Mouse (Mus musculus) ovary, postnatal 10 days (tissue): ENCODE results near the gene Rerg.

Experiments used
- DNase-seq: peaks from one replicate; pipeline ENCODE4 v3.0.0; 2022; ENCODE audit warnings: low spot score

Gene Rerg

DNA sequence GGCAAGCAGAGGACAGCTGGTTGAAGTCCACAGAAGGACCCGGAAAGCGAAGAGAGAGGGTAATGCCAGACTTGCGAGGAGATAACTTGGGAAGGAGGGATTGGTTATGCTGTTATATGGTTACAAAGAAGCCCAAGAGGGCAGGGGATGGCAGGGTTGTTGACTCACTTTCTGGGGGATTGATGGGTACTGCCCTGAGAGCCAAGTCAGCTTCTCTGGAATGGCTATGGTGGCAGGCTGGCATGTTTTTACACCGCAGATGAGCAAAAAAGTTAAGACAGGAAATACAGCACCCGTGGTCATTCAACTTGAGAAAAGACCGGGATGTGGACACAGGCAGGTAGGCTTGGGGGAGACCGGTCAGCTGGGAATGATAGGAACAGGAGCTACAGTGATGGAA lies 7.8 kb downstream of the Rerg start:
- DNase-seq, result no peak

DNA sequence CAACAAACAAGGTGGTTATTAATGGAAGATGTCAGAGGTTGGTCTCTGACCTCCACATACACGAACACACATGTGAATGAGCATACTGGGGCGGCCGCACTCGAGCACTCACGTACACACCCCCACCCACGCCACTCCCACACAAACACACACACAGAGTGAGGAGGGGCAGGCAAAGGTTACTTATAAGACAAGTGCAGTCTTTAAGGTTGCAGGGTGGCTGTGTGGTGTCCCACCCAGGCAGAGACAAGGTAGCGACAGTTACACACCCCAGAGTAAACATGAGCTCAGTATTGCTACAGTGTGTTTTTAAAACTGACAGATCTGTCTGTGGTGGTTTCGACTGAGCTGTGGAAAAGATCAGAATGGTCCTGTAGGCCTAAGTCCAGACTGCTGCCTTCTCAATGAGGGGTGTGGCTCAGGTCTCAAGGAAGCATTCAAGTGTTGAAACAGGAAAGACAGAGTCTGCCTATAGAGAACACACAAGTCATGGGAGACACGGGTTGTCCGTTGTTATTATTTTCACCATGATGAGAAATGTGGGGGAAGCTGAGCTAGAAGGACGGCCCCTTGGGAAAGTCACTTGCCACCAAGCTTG lies 8.7 kb downstream of the Rerg start:
- no peak for DNase-seq

DNA sequence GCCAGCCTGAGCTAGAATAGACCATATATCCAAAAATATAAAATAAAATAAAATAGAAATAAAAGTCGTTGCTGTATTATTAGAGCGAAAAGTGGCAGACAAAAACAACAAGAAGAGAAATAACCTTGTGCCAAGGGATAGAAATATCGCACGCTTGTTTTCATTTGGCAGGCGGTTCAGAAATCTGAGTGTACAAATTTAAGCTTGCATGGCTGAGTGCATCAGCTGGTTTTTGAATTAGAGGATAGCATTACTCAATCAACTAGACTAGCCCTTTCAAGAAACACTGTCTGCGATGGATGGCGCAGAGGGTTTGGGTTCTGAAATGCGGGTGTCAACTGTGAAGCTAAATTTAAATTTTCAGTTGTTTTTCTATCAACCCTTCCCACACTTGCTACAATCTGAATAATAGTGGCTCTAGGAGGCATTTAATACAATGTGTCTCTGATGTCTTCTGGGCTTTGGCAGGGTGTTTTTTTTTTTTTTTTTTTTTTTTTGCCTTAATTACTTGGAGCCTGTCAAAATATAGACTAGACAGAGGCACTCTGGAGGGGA lies 10.8 kb downstream of the Rerg start:
- no peak for DNase-seq

DNA sequence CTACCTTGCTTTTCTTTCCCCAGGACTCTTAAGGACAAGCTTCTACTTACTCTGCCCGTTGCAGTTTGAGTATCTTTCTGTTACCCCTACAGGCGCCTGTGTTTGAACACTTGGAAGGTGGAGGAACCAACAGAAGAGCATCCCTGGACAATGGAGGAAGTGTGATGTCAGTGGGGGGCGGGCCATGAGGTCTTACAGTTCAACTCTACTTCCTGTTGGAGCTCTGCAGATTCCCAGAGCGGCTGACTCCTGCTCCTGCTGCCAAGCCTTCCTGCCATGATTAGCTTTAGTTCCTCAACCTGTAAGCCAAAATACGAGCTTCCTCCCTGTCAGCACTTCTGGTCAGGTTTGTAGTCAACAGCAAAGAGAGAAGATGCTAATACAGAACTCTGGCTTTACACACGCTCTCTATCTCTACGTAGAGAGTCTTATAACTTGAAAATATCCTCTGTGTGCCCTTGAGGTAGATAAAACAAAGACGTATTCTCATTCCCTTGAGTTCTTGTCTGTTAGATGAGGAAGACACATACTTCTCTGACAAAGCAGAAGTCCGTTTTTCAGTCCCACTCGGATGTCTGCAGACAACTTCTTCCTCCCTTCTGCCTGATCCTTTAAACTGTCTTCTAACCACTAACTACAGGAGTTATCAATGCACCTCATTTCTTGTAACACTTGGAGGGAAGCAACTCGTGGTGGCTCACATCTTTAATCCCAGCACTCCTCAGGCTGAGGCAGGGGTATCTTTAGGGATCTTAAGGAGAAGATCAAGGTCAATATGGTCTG lies 13.7 kb downstream of the Rerg start:
- no peak for DNase-seq

DNA sequence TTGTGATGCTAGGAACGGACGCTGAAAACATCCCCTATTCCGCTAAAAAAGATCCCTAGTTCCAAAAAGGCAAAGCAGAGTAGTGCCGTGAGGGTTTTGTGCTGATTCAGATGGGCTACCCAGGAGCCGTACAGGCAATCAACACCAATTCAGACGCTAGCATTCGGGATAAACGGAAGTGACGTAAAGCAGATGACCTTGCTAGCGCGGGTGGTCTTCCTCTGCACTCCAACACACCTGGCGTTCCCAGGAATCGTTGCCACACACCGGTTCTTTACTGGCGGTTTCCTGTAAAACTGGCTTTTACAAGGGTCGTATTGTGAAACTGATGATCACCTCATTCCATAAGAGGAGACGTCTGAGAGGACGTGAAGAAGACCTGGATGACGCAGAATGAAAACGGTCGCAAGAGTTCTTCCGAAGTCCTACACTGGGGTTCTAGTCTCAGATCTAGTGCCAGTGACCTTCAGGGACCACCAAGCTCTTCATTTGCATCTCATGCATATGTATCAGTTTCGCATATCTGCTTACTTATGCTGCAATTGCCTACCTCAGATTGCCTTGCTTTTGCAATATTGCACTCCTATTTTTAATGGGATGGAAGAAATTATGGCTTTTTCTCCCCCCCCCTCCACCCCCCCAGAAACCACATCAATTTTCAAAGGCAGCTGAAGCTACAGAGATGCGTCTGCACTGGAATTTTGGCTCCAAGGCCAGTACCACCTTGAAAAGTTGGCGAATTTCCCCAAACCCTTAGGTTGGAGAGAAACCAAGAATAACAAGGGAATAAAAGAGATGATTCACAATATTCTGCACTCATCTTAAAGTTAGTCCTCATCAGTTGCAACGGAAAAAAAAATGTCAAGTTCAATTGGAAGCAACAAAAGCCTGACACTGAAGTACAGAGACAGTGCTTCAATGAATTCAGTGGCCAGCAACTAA lies 14.8 kb downstream of the Rerg start:
- no peak for DNase-seq

DNA sequence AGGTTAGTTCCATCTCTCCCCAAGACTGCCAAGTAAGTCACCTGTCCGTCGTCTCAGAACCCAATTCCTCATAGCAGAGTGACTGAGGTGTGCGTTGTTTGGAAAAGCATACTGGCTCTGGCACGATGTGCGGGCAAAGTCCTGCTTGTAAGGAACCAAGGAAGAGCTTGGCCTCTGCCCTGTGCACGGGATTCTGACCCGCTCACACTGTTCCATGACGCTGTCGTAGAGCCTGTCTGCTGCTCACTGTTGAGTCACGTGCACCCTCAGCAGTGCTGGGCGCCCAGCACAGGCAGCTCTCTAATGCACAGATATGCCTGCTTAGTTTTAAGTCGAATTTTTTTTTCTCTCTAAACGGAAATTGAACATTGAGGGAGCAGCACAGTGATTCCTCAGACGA lies 17.3 kb downstream of the Rerg start:
- no peak for DNase-seq

DNA sequence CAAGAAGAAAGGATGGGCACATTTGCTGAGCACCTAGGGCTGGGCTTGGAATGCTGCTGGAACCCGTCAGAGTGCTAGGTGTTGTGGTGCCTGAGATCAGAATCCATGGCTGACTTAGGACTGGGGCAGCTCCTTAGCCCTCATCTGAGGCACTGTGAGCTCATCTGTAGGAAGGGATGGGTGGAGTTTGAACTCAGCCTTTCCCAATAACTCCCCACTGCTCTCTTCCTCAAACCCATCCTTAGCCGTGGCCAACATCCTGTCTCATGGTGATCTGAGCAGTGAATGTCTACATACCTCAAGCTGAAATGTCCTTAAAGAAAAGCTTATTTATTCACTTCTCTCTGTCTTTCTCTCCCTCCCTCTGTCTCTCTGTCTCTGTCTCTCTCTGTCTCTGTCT lies 19.3 kb downstream of the Rerg start:
- DNase-seq, result no peak

DNA sequence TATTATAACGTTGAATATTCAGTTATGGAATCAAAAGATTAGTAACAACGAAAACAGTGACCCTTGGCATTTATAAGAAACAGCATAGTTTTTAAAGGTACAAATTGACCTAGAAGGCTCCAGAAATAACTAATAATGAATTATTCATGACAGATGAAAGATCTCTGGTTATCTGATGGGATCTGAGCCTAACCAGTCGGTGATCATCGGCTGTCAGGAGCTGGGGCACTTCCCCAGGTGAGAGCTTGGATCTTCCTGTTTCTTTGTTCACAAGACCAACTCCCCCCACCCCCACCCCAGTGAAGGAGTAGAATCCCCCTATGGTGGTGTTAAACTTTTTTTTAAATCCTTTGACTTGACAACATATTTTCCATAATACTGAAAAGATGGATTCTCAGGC lies 20.5 kb downstream of the Rerg start:
- DNase-seq, result no peak

DNA sequence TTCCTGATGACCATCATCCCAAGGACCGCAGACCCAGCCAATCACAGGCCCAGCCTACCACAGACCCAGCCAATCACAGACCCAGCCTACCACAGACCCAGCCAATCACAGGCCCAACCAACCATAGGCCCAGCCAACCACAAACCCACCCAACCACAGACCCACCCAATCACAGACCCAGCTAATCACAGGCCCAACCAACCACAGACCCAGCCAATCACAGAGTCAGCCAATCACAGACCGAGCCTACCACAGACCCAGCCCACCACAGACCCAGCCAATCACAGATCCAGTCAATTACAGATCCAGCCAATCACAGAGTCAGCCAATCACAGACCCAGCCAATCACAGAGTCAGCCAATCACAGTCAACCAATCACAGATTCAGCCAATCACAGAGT lies 23.4 kb downstream of the Rerg start:
- no peak for DNase-seq

DNA sequence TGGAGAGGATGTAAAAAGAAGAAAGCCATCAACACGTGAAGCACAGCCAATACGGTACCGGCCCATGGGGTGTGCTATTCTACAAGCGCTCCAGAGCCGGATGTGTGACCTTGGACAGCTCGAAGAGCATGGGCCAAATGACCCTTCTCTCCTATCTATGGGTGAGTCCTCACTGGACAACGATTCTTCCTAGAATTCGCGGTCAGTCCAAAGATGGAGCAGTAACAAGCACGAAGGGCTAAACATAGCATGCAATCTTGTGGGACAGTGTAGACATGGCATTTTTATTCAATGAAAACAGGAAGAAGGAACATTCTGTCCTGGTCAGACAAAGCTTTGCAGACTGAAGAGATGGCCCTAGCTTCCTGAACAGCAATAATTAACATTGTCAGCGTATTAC lies 24.7 kb downstream of the Rerg start:
- DNase-seq, result no peak

DNA sequence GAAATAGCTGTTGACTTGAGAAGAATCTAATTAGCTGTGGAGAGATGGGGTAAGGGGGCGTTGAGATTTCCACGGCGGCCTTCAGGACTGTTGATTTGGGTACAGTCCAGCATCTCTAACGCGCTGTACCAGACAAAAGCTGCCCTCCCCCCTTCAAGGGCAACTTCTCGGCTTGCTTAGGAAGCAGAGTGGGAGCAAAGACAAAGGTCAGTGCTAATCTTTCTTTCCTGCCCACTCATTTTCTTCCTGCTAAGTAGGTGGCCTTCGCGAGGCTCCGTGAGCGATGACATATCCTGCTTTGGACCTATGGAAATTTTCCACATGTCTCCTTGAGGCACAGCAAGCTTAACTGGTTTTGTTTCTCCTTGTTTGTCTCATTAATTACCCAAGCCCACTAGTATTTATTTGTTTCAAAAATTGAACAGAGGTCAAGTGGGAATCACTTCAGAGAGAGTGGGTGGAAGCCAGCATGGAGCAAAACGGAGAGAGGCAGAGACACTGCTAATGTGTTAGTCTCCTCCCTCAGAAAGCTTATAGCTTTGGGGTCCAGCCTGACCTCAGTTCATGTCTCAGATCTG lies 25.2 kb downstream of the Rerg start:
- DNase-seq, result no peak

DNA sequence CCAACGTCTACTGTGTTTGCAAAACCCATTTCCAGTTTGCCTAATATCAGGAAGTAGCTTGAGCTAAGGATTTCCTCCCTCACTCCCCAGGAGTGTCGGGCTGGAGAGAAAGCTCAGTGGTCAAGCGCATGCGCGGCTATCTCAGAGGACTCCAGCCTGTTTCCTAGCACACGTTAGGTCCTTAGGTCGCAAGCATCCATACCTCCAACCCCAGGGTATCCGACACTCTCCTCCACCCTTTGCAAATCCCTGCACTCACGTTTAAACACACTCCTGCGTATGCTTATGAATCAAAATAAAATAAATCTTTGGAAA lies 25.8 kb downstream of the Rerg start:
- DNase-seq, result no peak

DNA sequence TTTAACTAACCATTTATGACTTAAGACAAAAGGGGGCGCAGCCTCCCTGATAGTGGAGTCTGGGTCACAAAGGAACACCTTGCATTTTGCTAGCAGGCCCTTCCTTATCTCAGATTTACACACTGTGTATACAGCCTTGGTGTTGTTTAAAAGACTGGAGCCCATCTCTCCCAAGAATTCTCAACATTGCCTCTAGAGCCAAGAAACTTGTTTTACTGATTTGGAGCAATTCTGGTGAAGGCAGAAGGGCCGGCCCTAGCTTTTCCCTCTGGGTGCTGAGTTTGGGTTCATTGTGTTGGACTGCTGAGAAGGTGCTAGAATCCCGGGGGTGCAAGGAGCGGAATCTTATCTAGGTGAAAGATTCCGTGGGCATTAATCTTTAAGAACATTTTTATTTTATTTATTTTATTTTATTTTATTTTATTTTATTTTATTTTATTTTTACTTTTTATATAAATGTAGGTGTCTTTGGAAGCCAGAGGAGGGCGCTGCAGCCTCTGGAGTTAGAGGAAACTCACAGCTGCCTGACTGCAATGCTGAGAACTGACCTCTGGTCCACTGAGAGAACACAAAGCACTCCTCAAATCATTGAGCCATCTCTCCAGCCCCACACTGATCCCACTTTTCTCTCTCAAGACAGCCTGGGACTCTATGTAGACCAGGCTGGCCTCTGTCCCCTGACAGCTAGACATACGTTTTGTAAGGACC lies 26.3 kb downstream of the Rerg start:
- DNase-seq, result no peak

DNA sequence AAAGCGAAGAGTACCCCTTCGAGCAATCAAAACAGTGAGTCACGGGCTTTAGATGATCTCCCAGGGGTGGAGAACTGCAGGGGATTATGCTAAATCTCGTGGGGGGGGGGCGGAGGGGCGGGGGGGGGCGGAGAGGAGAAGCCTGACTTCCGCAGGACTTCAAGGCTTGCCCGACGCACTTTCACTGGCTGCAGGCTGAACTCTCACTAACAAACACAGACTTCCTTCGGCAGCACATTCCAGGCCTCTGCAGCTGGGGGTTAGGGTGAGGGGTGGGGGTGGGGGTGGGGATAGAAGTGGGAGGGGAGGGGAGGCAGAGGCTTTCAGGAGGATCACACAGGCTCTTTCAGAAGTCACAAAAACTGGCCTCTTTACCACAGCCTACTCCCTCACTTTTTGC lies 27.5 kb downstream of the Rerg start:
- DNase-seq, result no peak

DNA sequence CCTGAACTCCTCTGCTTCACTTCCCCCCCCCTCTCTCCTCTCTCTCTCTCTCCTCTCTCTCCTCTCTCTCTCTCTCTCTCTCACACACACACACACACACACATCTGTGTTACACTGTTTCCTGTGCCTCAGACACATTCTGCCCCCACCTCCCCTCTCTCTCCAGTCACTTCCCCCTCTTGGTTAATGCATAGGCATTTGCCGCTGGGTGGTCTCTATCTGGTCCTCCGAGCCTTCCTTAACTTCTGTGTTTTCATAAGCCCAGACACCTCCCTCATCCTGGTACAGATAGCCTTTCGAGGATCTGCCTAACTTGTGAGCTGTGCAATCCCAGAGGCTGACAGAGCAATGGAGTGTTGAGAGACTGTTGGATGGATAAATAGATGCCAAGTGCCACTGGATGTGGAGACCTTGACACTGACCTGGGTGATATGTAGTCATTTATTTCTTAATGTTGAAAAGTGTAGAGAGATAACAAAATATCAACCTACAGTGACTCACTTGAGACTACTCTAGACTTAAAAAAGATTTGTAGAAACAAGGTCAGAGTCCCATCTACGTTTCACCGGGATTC lies 29.0 kb downstream of the Rerg start:
- DNase-seq, result no peak

DNA sequence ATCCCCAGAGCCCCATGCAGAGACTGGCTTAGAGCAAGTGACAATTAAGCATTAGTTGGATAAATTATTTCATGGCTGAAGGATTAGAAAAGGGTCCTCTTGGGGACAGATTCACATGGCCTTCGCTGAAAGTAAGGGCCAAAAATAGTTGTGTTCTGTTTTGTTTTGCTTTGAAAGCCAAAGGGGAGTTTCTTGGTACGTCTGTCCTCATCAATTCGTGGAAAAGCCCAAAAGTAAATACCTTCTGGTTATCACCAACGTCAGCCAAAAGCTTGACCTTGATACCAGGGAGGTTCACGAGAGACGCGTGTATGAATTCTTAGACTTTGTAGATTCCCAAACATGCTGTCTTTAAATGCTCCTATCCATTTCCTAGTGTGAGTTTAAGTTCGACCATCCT lies 31.5 kb downstream of the Rerg start:
- no peak for DNase-seq

DNA sequence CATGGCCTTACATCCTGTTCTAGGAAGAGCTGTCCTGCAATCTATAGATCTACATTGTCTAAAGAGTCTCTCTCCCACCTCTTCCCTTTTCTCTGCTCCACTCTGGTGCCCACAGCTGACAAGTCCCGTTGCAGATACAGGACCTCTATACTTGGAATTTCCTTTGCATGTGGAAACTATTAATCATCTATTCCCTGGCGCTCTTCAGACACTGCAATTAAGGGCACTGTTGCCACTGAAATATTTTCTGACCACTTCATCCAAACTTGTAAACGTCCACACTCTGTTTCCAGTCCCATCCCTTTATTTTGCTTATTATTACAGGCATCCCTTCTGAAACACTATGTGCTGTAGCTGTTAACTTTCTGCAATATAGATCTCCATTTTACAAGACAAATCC lies 31.9 kb downstream of the Rerg start:
- DNase-seq, result no peak

DNA sequence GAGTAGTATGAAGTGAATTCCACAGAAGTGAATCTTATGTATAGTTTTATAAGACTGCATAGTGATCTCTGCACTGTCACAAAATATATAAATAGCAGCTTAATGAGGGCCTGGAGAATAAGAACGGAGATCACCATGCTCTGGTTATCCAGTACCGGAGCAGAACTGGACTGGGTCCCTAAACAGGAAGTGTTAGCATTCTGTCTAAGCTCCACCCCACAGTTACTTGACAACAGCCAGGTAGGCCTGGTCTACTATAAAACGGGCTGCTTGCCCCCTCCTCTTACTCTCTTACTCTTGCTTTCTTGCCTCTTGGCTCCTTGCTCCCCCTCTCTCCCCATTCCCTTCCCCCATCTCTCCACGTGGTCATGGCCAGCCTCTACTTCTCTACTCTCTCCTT lies 33.9 kb downstream of the Rerg start:
- DNase-seq, result no peak

DNA sequence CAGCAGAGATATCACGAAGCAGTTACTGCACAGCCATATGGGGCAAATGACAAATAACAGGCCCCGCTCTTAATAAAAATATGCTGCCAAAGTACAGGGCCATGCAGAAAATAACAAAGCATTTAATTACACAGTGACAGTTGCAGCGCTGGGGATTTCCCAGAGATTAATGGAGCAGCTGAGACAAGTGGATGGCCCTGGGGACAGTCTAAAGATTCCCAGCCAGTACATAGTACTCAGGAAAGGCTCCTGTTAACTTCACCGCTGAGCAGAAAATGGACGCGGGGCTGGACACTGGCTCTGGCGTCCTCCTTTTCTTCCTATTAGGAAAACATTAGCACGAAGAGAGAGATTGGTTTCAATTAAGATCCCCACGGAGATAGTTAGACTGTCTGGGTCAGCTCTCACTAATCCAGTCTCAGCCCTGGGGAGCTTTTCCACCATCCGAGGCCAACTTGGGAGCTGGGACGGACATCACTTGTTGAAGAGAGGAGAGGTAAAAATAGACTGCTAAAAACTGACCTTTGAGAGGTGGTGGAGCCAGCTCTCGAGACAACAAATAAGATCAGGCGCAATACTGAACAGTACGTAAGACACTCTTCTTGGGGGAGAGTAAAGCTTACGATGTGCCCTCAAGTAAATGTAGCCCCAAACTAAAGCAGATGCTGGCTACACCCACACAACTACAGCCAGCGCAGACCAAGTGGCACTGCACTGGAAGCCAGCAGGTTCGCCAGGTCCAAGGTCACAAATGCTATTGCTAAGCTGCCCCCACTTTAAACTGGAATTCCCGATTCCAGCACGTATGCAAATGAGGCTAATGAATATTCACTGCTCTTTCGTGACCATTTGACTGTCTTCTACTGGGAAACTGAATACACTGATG lies 34.5 kb downstream of the Rerg start:
- DNase-seq, result no peak

DNA sequence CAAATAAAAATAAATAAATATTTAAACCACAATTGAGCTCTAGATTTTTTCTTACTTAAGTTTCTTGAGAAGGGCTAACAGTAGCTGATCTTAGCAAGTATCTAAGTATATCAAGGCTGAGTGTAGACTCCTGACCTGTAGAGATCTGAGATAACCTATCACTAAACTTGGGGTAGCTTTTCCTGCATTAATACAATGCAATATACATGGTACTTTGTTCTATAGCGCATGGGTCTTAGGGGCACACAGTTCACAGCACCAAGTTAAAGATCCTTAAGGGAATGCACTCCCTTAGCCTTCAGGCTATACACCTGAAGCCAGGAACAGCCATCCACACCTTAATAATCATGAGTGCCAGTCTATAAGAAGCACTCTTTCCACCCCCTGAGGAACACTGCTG lies 38.5 kb downstream of the Rerg start:
- DNase-seq, result no peak

DNA sequence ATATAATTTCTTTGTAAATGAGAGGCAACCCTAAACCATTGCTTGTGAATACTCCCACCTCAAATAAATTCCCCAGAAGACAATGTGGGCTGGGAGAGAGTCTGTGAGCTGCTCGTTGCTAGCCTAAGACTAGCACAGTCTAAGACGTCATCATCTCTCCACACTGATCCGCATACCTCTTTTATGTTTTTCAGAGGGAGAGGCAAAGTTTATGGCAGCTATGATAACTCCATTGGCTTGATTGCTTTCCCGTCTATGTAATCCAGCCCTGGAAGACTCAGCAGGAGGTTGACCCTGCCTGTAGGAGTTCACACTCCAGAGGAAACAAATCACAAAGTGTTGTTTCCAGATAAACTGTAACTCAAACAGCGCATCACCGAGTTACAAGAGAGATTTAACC lies 38.9 kb downstream of the Rerg start:
- DNase-seq, result no peak
